Mouse (Mus musculus) midbrain, embryonic 15.5 days (tissue): ENCODE results near the gene Vdac2. TPM values are rescaled to one million over a fixed set of nuclear protein-coding genes. Genes with fewer than 3 reads are reported as not detected.

Experiments
- ATAC-seq: fragments of 200-750 bp; cut with Nextera tagmentation; replicated peaks from 2 replicates; pipeline ENCODE4 v1.8.0; 2017; ENCODE audit warnings: moderate TSS enrichment
- H3K27ac ChIP-seq: fragments of 300-500 bp; sonication (generic); 2 replicates; pipeline ENCODE4 v1.5.1; 2015; ENCODE audit warnings: mild to moderate bottlenecking, inconsistent platforms
- H3K27me3 ChIP-seq: fragments of 300-500 bp; sonication (generic); replicated peaks from 2 replicates; pipeline ENCODE4 v1.6.1; 2015; ENCODE audit warnings: inconsistent platforms
- H3K36me3 ChIP-seq: fragments of 300-500 bp; sonication (generic); replicated peaks from 2 replicates; pipeline ENCODE4 v1.6.1; 2015; ENCODE audit warnings: inconsistent platforms
- H3K4me1 ChIP-seq: fragments of 300-500 bp; sonication (generic); 2 replicates; pipeline ENCODE4 v1.6.1; 2015; ENCODE audit warnings: inconsistent platforms
- H3K4me2 ChIP-seq: fragments of 300-500 bp; sonication (generic); 2 replicates; pipeline ENCODE4 v1.6.1; 2015; ENCODE audit warnings: inconsistent platforms, mild to moderate bottlenecking, moderate library complexity
- H3K4me3 ChIP-seq: fragments of 300-500 bp; sonication (generic); 2 replicates; pipeline ENCODE4 v1.5.1; 2015; ENCODE audit warnings: mild to moderate bottlenecking, inconsistent platforms
- H3K9ac ChIP-seq: fragments of 300-500 bp; sonication (generic); 2 replicates; pipeline ENCODE4 v1.6.1; 2015; ENCODE audit warnings: mild to moderate bottlenecking, inconsistent platforms
- H3K9me3 ChIP-seq: fragments of 300-500 bp; sonication (generic); 2 replicates; pipeline ENCODE4 v1.6.1; 2016; ENCODE audit warnings: inconsistent platforms
- WGBS: fragments of 180-500 bp; shearing (Covaris S2); methylation state at CpG from one replicate; pipeline ENCODE4 v1.1.7; 2015; ENCODE audit warnings: mixed read lengths; 5-methylcytosine and 5-hydroxymethylcytosine counted together
- polyA plus RNA-seq: library from polyadenylated mRNA; unstranded; fragments of >200 nt; fragmentation: Nextera tagmentation; extraction: Ambion mirVana; gene quantifications from 2 replicates; pipeline ENCODE4 v1.2.1, GENCODE M21; 2015

Gene Vdac2
- polyA plus RNA-seq, 1 experiment from 2014 or later = 272 TPM

GRCm38 (mm10) chr14:21806631-21807160 is 18.3 kb upstream of the Vdac2 start:
- Histone ChIP-seq H3K4me3 (no peak overlapping the region), H3K27me3 (no peaks in the 10 kb centered on the region), H3K9ac (no peak overlapping the region), H3K36me3 (no peaks in the 10 kb centered on the region), H3K9me3 (no peaks in the 10 kb centered on the region), H3K4me2 (no peak overlapping the region), H3K27ac (no peak overlapping the region), H3K4me1 (no peaks in the 10 kb centered on the region)
- ATAC-seq = no peak
- 83% methylated on average over 3 of the region's 3 CpGs for WGBS

- no peaks in the 10 kb centered on the region for H3K4me1 ChIP-seq
- H3K4me2 ChIP-seq = no peak overlapping the region
- H3K27me3 ChIP-seq = no peaks in the 10 kb centered on the region
- no peaks in the 10 kb centered on the region for H3K36me3 ChIP-seq
- H3K4me3 ChIP-seq = no peak overlapping the region
- no peak overlapping the region for H3K27ac ChIP-seq
- ATAC-seq = no peak
- H3K9ac ChIP-seq = no peak overlapping the region
- WGBS = 91% methylated on average over 8 of the region's 8 CpGs
- H3K9me3 ChIP-seq = no peaks in the 10 kb centered on the region
Observed at GRCm38 (mm10) chr14:21808208-21808922, 16.7 kb upstream of the Vdac2 start.

- H3K9ac ChIP-seq = no peak overlapping the region
- H3K4me1 ChIP-seq = no peaks in the 10 kb centered on the region
- no peak overlapping the region for H3K4me3 ChIP-seq
- no peak for ATAC-seq
- H3K27me3 ChIP-seq = no peaks in the 10 kb centered on the region
- H3K4me2 ChIP-seq = no peak overlapping the region
- 88% methylated on average over 2 of the region's 2 CpGs for WGBS
- H3K9me3 ChIP-seq = no peaks in the 10 kb centered on the region
- no peaks in the 10 kb centered on the region for H3K36me3 ChIP-seq
- no peak overlapping the region for H3K27ac ChIP-seq
Observed at GRCm38 (mm10) chr14:21809418-21809817, 15.6 kb upstream of the Vdac2 start.

GRCm38 (mm10) chr14:21811301-21811700 is 13.7 kb upstream of the Vdac2 start:
- Histone ChIP-seq H3K4me3 (no peak overlapping the region), H3K4me1 (no peaks in the 10 kb centered on the region), H3K36me3 (no peaks in the 10 kb centered on the region), H3K27ac (no peak overlapping the region), H3K9ac (no peak overlapping the region), H3K27me3 (no peaks in the 10 kb centered on the region), H3K4me2 (no peak overlapping the region), H3K9me3 (no peaks in the 10 kb centered on the region)
- ATAC-seq = no peak
- 94% methylated on average over 4 of the region's 4 CpGs for WGBS

DNA sequence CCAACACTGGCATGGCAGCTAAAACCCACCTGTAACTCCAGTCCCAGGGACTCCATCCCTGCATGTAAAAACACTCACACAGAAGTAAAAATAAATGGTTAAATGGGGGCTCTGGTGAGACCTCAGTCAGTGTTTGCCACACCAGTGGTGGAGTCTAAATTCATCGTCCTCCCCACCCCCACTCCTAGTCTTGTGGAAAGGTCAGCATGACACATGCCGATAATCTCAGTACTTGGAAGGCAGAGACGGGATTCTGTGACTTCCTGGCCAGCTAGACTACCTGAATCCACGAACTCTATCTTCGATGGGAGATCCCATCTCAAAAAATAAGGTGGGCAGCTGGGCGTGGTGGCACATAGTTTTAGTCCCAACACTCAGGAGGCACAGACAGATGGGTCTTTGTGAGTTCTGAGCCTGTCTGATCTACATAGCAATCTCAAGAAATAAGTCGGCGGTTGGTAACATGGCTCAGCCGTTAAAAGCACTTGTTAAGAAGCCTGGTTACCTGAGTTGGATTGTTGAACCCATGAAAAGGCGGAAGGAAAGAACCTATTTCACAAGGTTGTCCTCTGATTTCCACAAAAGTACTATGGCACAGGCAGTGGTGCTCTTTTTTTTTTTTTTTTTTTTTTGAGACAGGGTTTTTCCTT is 13.2 kb upstream of the Vdac2 start:
- H3K4me1 ChIP-seq = no peaks in the 10 kb centered on the region
- no peak overlapping the region for H3K4me3 ChIP-seq
- WGBS = 89% methylated on average over 10 of the region's 10 CpGs
- H3K4me2 ChIP-seq = no peak overlapping the region
- H3K9ac ChIP-seq = no peak overlapping the region
- no peaks in the 10 kb centered on the region for H3K36me3 ChIP-seq
- H3K27me3 ChIP-seq = no peaks in the 10 kb centered on the region
- H3K9me3 ChIP-seq = no peaks in the 10 kb centered on the region
- H3K27ac ChIP-seq = no peak overlapping the region
- no peak for ATAC-seq

DNA sequence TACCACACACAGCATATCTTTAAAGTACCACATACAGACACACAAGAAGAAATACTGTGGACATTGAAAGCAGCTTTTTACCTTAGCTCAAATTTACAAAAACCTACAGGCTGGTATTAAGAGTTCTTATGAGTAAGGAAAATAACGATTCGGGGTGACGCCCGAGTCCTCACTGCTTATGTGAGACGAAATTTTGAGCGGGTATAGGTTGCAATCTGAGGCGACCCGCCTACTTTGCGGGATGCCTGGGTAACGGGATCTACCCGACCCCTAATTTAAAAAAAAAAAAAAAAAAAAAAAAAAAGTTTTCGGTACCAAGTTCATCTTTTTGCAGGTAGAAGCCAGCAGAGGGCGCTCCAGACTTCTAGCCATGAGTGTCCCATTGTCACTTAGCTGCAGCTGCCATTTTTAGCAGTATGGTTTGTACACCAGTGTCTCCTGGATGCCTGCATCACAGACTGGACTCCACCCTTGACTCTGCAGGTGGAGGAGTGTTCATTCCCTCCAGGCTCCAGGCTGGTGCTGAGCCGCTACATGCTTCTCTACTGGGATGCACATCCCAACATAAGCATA is 12.4 kb upstream of the Vdac2 start:
- no peaks in the 10 kb centered on the region for H3K9me3 ChIP-seq
- no peaks in the 10 kb centered on the region for H3K4me1 ChIP-seq
- no peak overlapping the region for H3K4me3 ChIP-seq
- H3K27ac ChIP-seq = no peak overlapping the region
- H3K4me2 ChIP-seq = no peak overlapping the region
- H3K9ac ChIP-seq = no peak overlapping the region
- H3K27me3 ChIP-seq = no peaks in the 10 kb centered on the region
- H3K36me3 ChIP-seq = no peaks in the 10 kb centered on the region
- 28% methylated on average over 14 of the region's 14 CpGs for WGBS
- ATAC-seq = no peak

DNA sequence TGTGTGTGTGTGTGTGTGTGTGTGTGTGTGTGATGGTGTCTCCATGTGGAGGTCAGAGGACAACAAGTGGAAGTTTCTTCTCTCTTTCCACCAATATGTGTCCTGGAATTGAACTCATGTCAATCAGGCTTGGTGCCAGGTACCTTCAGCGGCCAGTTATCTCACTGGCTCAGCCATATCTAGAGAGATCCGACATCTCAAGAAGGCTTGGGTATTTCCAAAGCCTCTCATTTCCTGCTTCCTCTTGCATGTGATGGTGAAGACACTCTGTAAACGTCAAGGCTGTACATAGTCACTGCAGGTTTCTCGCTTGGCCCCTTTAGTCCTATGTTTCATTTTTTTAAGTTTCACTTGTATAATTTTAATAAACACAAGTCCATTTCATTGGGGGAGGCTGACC is 11.8 kb upstream of the Vdac2 start:
- no peak overlapping the region for H3K27ac ChIP-seq
- 87% methylated on average over 4 of the region's 4 CpGs for WGBS
- H3K4me3 ChIP-seq = no peak overlapping the region
- no peaks in the 10 kb centered on the region for H3K27me3 ChIP-seq
- H3K9me3 ChIP-seq = no peaks in the 10 kb centered on the region
- H3K4me2 ChIP-seq = no peak overlapping the region
- H3K9ac ChIP-seq = no peak overlapping the region
- ATAC-seq = no peak
- H3K4me1 ChIP-seq = no peaks in the 10 kb centered on the region
- H3K36me3 ChIP-seq = no peaks in the 10 kb centered on the region

GRCm38 (mm10) chr14:21813847-21814246 is 11.2 kb upstream of the Vdac2 start:
- Histone ChIP-seq H3K4me2 (no peak overlapping the region), H3K9me3 (no peaks in the 10 kb centered on the region), H3K27ac (no peak overlapping the region), H3K27me3 (no peaks in the 10 kb centered on the region), H3K9ac (no peak overlapping the region), H3K4me1 (no peaks in the 10 kb centered on the region), H3K36me3 (no peaks in the 10 kb centered on the region), H3K4me3 (no peak overlapping the region)
- WGBS = 88% methylated on average over 3 of the region's 3 CpGs
- ATAC-seq = no peak

GRCm38 (mm10) chr14:21814606-21815005 is 10.4 kb upstream of the Vdac2 start:
- no peak overlapping the region for H3K9ac ChIP-seq
- no peaks in the 10 kb centered on the region for H3K9me3 ChIP-seq
- no peak for ATAC-seq
- H3K27me3 ChIP-seq = no peaks in the 10 kb centered on the region
- no peaks in the 10 kb centered on the region for H3K4me1 ChIP-seq
- 94% methylated on average over 4 of the region's 4 CpGs for WGBS
- H3K36me3 ChIP-seq = no peaks in the 10 kb centered on the region
- no peak overlapping the region for H3K4me2 ChIP-seq
- no peak overlapping the region for H3K4me3 ChIP-seq
- no peak overlapping the region for H3K27ac ChIP-seq

DNA sequence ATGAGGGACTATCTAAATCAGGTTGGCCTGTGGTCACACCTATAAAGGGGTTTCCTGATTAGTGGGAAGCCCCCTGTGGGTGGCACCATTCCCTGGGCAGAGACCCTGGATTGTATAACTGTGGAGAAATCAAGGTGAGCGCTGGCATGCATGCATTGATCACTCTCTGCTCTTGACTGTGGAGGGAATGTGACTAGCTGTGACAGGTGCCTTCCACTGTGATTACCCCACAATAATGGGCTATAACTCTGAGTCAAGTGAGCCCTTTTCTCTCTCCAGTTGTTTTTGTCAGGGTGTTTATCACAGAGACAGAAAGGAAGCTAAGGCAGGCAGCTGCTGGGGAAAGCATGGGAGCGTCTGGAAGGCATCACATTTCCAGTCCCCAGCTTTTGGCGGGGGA is 8.8 kb upstream of the Vdac2 start:
- no peak for ATAC-seq
- Histone ChIP-seq H3K9ac (no peak overlapping the region), H3K4me2 (no peak overlapping the region), H3K9me3 (no peaks in the 10 kb centered on the region), H3K4me3 (no peak overlapping the region), H3K27me3 (no peaks in the 10 kb centered on the region), H3K4me1 (no peaks in the 10 kb centered on the region), H3K36me3 (no peaks in the 10 kb centered on the region), H3K27ac (no peak overlapping the region)
- 78% methylated on average over 3 of the region's 3 CpGs for WGBS

DNA sequence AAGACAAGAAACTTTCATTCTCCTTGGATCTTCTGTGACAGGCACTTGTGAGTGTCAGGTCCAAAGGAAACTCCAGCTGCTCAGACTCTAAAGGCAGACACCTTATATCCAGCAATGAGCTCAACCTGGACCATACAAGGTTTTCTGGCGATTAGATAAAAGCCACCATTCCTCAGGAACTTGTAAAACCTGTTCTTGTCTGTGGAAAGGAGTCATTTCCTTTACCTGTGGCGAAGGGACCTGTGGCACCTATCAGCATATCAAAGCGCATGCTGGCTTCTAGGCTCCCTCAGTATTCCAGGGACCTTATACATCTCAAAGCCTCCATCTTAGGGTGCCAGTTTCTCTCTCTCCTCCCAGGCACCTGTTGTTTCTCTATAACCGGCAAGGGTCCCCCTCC is 7.6 kb upstream of the Vdac2 start:
- no peaks in the 10 kb centered on the region for H3K27me3 ChIP-seq
- H3K36me3 ChIP-seq = no peaks in the 10 kb centered on the region
- no peak for ATAC-seq
- no peak overlapping the region for H3K9ac ChIP-seq
- no peaks in the 10 kb centered on the region for H3K9me3 ChIP-seq
- no peak overlapping the region for H3K27ac ChIP-seq
- no peaks in the 10 kb centered on the region for H3K4me1 ChIP-seq
- H3K4me3 ChIP-seq = no peak overlapping the region
- 50% methylated on average over 4 of the region's 4 CpGs for WGBS
- no peak overlapping the region for H3K4me2 ChIP-seq

- Histone ChIP-seq H3K4me3 (no peak overlapping the region), H3K27me3 (no peaks in the 10 kb centered on the region), H3K9me3 (no peaks in the 10 kb centered on the region), H3K36me3 (no peaks in the 10 kb centered on the region), H3K27ac (no peak overlapping the region), H3K4me2 (no peak overlapping the region), H3K4me1 (no peaks in the 10 kb centered on the region), H3K9ac (no peak overlapping the region)
- 96% methylated on average over 4 of the region's 4 CpGs for WGBS
- no peak for ATAC-seq
Observed at GRCm38 (mm10) chr14:21820880-21821505, 4.0 kb upstream of the Vdac2 start.
